Mouse (Mus musculus) myocyte (in vitro differentiated cells): ENCODE measurements around the gene Ifnar2. TPM values are rescaled to one million over a fixed set of nuclear protein-coding genes. Genes with fewer than 3 reads are reported as not detected.

Experiments
- H3K27me3 ChIP-seq: one replicate; pipeline ENCODE4 v1.6.1; 2011; ENCODE audit not compliant: control insufficient read depth, insufficient read depth, insufficient read length
- H3K36me3 ChIP-seq: one replicate; pipeline ENCODE4 v1.6.1; 2011; ENCODE audit not compliant: control insufficient read depth, insufficient read depth
- H3K4me2 ChIP-seq: one replicate; pipeline ENCODE4 v1.6.1; 2011; ENCODE audit warnings: low read depth, control low read depth
- H3K4me3 ChIP-seq: one replicate; pipeline ENCODE4 v1.5.1; 2011; ENCODE audit warnings: mild to moderate bottlenecking, control low read depth, moderate library complexity
- H3K79me2 ChIP-seq: one replicate; pipeline ENCODE4 v1.6.1; 2011; ENCODE audit not compliant: control insufficient read depth, insufficient read depth
- H3ac ChIP-seq: one replicate; pipeline ENCODE4 v1.6.1; 2011; ENCODE audit not compliant: control insufficient read depth, insufficient read length
- CEBPB ChIP-seq: IDR thresholded peaks from 2 replicates; pipeline ENCODE4 v1.6.1; 2011; ENCODE audit warnings: mild to moderate bottlenecking, moderate library complexity; ENCODE audit not compliant: poor library complexity, insufficient read depth, severe bottlenecking
- E2F4 ChIP-seq: IDR thresholded peaks from one replicate; pipeline ENCODE4 v1.6.1; 2011; ENCODE audit warnings: mild to moderate bottlenecking, control low read depth, moderate library complexity; ENCODE audit not compliant: insufficient read depth
- MAX ChIP-seq: IDR thresholded peaks from one replicate; pipeline ENCODE4 v1.6.1; 2011; ENCODE audit warnings: low read depth, mild to moderate bottlenecking, control low read depth
- MYOD1 ChIP-seq, 3 experiments: IDR thresholded peaks; one replicate each; pipeline ENCODE4 v1.6.1; 2011; ENCODE audit warnings: control low read depth in 2 of 3, low read depth in 2 of 3, mild to moderate bottlenecking in 2 of 3, moderate library complexity in 1 of 3; ENCODE audit not compliant: insufficient read length in 2 of 3, control insufficient read depth in 1 of 3
- MYOG ChIP-seq, 3 experiments: IDR thresholded peaks; one replicate each; pipeline ENCODE4 v1.6.1; 2011; ENCODE audit warnings: control low read depth in 2 of 3, low read depth in 2 of 3, mild to moderate bottlenecking in 2 of 3; ENCODE audit not compliant: insufficient read length in 2 of 3, control insufficient read depth in 1 of 3, insufficient read depth in 1 of 3
- POLR2A ChIP-seq: IDR thresholded peaks from one replicate; pipeline ENCODE4 v1.6.1; 2011; ENCODE audit warnings: low read depth, mild to moderate bottlenecking, control low read depth, moderate library complexity; ENCODE audit not compliant: insufficient read length
- POLR2AphosphoS2 ChIP-seq: IDR thresholded peaks from one replicate; pipeline ENCODE4 v1.6.1; 2011; ENCODE audit warnings: low read depth, control low read depth; ENCODE audit not compliant: insufficient read length
- REST ChIP-seq: IDR thresholded peaks from one replicate; pipeline ENCODE4 v1.6.1; 2011; ENCODE audit warnings: mild to moderate bottlenecking, control low read depth, moderate library complexity; ENCODE audit not compliant: insufficient read depth, insufficient read length
- SRF ChIP-seq: IDR thresholded peaks from one replicate; pipeline ENCODE4 v1.6.1; 2011; ENCODE audit warnings: low read depth; ENCODE audit not compliant: control insufficient read depth, insufficient read length
- TCF12 ChIP-seq: IDR thresholded peaks from one replicate; pipeline ENCODE4 v1.6.1; 2011; ENCODE audit warnings: mild to moderate bottlenecking, control low read depth; ENCODE audit not compliant: poor library complexity, insufficient read depth, severe bottlenecking
- TCF3 ChIP-seq: IDR thresholded peaks from one replicate; pipeline ENCODE4 v1.6.1; 2011; ENCODE audit warnings: low read depth, control low read depth; ENCODE audit not compliant: insufficient read length
- USF1 ChIP-seq: IDR thresholded peaks from one replicate; pipeline ENCODE4 v1.6.1; 2011; ENCODE audit warnings: low read depth, mild to moderate bottlenecking, control low read depth, moderate library complexity
- polyA plus RNA-seq: library from polyadenylated mRNA; unstranded; fragments of >200 nt; fragmentation: generic; extraction: Trizol; gene quantifications from one replicate; pipeline ENCODE4 v1.2.1, GENCODE M21; 2012; ENCODE audit warnings: missing spikeins

Ifnar2 gene
- polyA plus RNA-seq, 1 experiment = 47.0 TPM

DNA sequence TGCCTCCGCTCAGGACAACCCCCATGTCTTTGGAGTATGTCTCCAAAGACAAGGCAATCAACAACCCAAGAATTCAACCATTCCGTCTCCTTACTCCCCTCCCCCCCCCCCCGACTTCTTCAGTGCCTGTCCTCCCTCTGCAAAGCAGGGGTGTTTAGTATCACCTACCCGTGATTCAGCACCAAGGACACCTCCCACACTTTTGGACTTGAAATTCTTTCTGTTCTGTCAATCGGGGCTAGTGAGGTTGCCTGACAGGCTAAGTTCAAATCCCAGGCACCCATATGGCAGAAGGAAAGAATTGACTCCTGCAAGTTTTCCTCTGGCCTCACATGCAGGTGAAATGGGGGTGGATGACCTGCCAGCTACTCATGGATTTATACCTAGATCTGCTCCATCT is 41.4 kb upstream of the Ifnar2 start:
- Histone ChIP-seq H3K4me3 (no peak overlapping the region), H3ac (no peak overlapping the region), H3K27me3 (peaks cover 35% of the 10 kb centered on the region), H3K79me2 (no peaks in the 10 kb centered on the region), H3K4me2 (no peak overlapping the region), H3K36me3 (no peaks in the 10 kb centered on the region)
- peak; percentile 30 for TF ChIP-seq REST
- no peak for TF ChIP-seq MYOG (IDR thresholded peaks at IDR 0.05; ENCODE audit: control insufficient read depth in 1 of 3, insufficient read depth in 1 of 3, insufficient read length in 2 of 3, low read depth in 2 of 3)

DNA sequence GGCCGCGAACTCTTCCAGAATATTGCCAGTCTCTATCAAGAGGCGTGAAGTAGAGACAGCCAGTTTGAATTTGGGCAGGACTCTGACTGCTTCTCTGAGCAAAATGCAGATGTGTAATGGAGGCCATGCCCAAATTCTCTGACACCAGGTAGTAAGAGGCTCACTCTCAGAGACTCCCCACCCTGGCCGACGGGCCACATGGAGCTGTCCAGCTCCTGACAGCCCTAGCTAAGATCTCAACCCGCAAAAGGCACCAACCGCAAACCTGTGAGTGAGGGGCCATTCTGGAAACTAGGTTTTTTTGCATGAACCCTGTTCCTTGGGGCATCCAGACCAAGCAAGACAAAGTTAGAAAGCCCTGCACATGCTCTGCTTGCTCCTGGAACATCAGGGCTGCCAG is 39.7 kb upstream of the Ifnar2 start:
- Histone ChIP-seq H3K27me3 (peaks cover 17% of the 10 kb centered on the region), H3K4me2 (no peak overlapping the region), H3K79me2 (no peaks in the 10 kb centered on the region), H3K36me3 (no peaks in the 10 kb centered on the region), H3K4me3 (no peak overlapping the region), H3ac (no peak overlapping the region)
- TF ChIP-seq REST (peak; percentile 51), TCF12 (no peak)

DNA sequence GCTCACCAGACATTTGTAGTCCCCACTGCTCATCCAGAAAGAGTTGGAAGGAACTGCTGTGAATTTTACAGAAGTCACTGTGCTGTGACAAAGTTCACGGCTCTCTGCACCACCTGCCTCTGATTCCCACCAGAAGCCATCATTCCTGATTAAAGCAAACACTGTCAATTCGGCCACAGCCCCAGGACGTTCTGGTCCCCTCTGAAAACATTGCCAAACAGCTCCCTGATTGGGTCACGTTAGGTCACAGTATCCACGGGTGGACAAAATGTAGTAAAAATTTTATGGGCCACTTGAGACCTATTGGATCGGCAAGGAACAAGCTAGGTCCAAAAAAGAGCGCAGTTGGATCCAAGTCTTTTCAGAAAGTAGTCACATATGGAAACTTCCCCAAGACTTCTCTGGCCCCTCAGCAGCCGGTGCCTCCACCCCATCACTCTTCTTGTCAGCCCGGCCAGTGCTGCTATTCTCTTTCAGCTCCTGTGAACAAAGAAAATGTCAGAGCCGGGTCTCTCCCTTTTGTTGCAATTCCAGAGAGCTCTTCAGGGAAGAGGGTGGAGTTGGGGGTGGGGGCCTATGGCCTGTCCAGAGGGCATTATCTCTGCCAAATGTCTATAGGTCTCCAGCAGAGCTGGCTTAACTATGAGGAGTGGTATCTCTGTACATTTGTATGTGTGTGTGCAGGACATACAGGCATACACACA is 38.2 kb upstream of the Ifnar2 start:
- Histone ChIP-seq H3K79me2 (no peaks in the 10 kb centered on the region), H3K36me3 (no peaks in the 10 kb centered on the region), H3ac (no peak overlapping the region), H3K4me3 (no peak overlapping the region), H3K27me3 (peaks cover 7% of the 10 kb centered on the region), H3K4me2 (no peak overlapping the region)
- no peak for TF ChIP-seq MYOD1 (IDR thresholded peaks at IDR 0.05; ENCODE audit: control insufficient read depth in 1 of 3, insufficient read length in 2 of 3, low read depth in 2 of 3)
- TF ChIP-seq POLR2A = no peak
- no peak for TF ChIP-seq TCF3
- no peak for TF ChIP-seq USF1
- no peak for TF ChIP-seq CEBPB
- TF ChIP-seq REST = no peak
- TF ChIP-seq POLR2AphosphoS2 = no peak
- no peak for TF ChIP-seq E2F4
- no peak for TF ChIP-seq MYOG (IDR thresholded peaks at IDR 0.05; ENCODE audit: control insufficient read depth in 1 of 3, insufficient read depth in 1 of 3, insufficient read length in 2 of 3, low read depth in 2 of 3)
- TF ChIP-seq MAX = no peak
- TF ChIP-seq TCF12 = no peak
- no peak for TF ChIP-seq SRF

DNA sequence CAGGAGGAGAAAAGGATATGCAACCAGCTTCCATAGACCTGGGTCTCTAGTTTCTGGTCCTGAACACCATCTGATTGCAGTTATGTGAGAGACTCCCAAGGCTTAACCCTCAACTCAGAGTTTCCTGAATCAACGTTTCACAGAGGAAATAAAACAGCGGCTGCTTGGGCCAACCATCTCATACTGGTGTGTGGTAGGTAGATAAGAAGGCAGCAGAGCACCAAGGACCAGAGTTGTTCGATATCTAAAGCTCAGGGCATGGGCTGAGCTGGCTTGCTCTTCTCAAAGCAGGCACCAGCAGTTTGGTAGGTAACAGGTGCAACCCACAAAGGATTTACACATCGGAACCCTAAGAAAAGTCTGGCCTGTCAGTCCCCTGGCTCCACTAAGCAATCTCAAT is 35.8 kb upstream of the Ifnar2 start:
- Histone ChIP-seq H3K79me2 (no peaks in the 10 kb centered on the region), H3K4me2 (no peak overlapping the region), H3K36me3 (no peaks in the 10 kb centered on the region), H3ac (no peak overlapping the region), H3K4me3 (no peak overlapping the region), H3K27me3 (peaks cover 7% of the 10 kb centered on the region)
- TF ChIP-seq POLR2A (no peak), SRF (no peak), E2F4 (no peak), TCF12 (no peak), MYOD1 (IDR thresholded peaks at IDR 0.05; ENCODE audit: control insufficient read depth in 1 of 3, insufficient read length in 2 of 3, low read depth in 2 of 3) (no peak), TCF3 (no peak), REST (no peak)

DNA sequence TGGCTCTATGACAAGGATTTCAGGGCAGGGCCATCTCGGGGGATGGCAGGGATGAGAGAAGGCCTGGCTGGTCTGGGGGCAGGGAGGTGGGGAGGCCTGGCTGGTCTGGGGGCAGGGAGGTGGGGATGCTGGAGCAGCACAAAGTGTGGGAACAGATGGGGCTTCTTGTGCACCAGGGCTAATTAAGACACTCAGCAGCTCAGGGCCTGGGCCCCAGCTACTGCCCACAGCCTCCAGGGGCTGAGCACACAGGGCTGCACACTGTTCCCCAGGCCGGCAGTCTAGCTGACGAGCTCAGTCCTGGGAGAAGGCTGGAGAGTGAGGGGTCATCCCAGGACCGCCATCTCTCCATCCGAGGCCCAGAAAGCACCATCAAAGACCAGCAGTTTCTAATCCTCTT is 35.1 kb upstream of the Ifnar2 start:
- Histone ChIP-seq H3K27me3 (peaks cover 7% of the 10 kb centered on the region), H3K4me2 (no peak overlapping the region), H3ac (no peak overlapping the region), H3K36me3 (no peaks in the 10 kb centered on the region), H3K4me3 (no peak overlapping the region), H3K79me2 (no peaks in the 10 kb centered on the region)
- TF ChIP-seq SRF (no peak), POLR2A (no peak), MAX (no peak), CEBPB (no peak), REST (no peak), TCF3 (no peak), MYOG (IDR thresholded peaks at IDR 0.05; ENCODE audit: control insufficient read depth in 1 of 3, insufficient read depth in 1 of 3, insufficient read length in 2 of 3, low read depth in 2 of 3) (no peak), E2F4 (no peak), MYOD1 (IDR thresholded peaks at IDR 0.05; ENCODE audit: control insufficient read depth in 1 of 3, insufficient read length in 2 of 3, low read depth in 2 of 3) (no peak), POLR2AphosphoS2 (no peak), USF1 (no peak), TCF12 (no peak)
